Mouse (Mus musculus) mouse trophoblast stem cell (cell line): ENCODE measurements at regions not wholly inside any gene's neighbourhood (a gene's known extent, or its start where the extent isn't known, plus 50 kb on each side); places are given as distances from the start of the nearest gene placed in this dataset.

Experiments used
- in situ Hi-C, 2 experiments: fragments of 300-500 bp; cut with MseI, MboI; formaldehyde crosslinking; loops; 2 replicates in 1 of 2; 3 replicates in 1 of 2; pipeline ENCODE4 v1.15.1; 2025

GRCm38 (mm10) chr11:45533402-45534056 lies 318.3 kb upstream of the Clint1 start:
- in situ Hi-C loops = loop anchor here (10.0 to 25.0 kb wide), 4 partner anchors 221 to 929 kb away; partner anchors contain the start of gene Ebf1 (in 1 of the 2)

GRCm38 (mm10) chr11:45535501-45536025 lies 316.3 kb upstream of the Clint1 start:
- in situ Hi-C loops = loop anchor here (10.0 to 25.0 kb wide), 4 partner anchors 223 to 931 kb away; partner anchors contain the start of gene Ebf1 (in 1 of the 2)

GRCm38 (mm10) chr11:45538011-45538410 lies 313.8 kb upstream of the Clint1 start:
- in situ Hi-C loops = loop anchor here (10.0 to 25.0 kb wide), 4 partner anchors 226 to 933 kb away; partner anchors contain the start of gene Ebf1 (in 1 of the 2)

DNA sequence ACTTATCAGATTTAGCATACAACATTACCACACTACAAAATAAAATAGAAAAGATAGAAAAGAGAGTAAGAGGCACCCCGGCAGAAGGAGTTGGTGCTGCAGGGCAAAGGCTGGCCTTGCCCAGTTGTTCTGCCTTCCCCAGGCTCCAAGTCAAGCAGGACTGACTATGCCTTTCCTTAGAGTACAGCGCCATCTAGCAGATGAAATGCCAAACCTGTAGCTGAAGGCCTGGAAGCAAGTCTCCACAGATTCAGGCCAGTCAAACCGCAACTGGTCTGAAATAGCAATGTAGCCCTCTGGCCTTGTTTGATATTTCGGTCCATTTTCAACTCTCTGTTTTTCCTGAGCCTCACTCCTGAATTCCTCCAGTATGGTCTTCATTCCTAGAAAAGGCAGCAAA lies 312.4 kb upstream of the Clint1 start:
- in situ Hi-C loops = loop anchor here (10.0 to 25.0 kb wide), 4 partner anchors 227 to 935 kb away; partner anchors contain the start of gene Ebf1 (in 1 of the 2)

- in situ Hi-C loops = loop anchor here (10.0 to 25.0 kb wide), 3 partner anchors 232 to 950 kb away; no protein-coding TSS in a partner anchor
Measured at GRCm38 (mm10) chr11:45544531-45544930, 307.3 kb upstream of the Clint1 start.

- in situ Hi-C loops = loop anchor here (10.0 to 25.0 kb wide), 3 partner anchors 234 to 951 kb away; no protein-coding TSS in a partner anchor
Measured at GRCm38 (mm10) chr11:45545896-45546626, 305.8 kb upstream of the Clint1 start.

- in situ Hi-C loops = loop anchor here (10.0 to 25.0 kb wide), 3 partner anchors 235 to 952 kb away; no protein-coding TSS in a partner anchor
Measured at GRCm38 (mm10) chr11:45546861-45547260, 305.0 kb upstream of the Clint1 start.

DNA sequence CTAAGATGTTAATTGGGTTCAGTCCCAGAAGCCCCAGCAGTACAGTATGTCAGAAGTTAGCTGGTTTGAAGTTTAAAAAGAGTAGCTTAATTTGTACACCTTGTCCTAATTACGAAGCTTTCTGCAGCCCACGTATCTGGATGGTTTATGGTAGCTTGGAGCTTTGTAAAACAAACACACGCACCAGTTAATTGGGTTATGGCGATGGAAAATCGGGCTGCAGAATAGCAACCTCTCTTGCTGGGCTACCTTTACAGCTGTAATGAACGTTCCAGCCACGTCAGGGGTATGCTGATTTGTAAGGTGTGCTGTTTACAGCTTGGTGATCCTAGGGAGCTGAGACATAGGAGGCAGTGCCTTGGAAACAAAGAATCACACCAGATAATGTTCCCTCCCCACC lies 301.5 kb upstream of the Clint1 start:
- in situ Hi-C loops = no loop called here

- in situ Hi-C loops = no loop called here
Measured at GRCm38 (mm10) chr11:45577469-45578154, 274.2 kb upstream of the Clint1 start.

GRCm38 (mm10) chr11:45592335-45592734 lies 259.5 kb upstream of the Clint1 start:
- in situ Hi-C loops = no loop called here

DNA sequence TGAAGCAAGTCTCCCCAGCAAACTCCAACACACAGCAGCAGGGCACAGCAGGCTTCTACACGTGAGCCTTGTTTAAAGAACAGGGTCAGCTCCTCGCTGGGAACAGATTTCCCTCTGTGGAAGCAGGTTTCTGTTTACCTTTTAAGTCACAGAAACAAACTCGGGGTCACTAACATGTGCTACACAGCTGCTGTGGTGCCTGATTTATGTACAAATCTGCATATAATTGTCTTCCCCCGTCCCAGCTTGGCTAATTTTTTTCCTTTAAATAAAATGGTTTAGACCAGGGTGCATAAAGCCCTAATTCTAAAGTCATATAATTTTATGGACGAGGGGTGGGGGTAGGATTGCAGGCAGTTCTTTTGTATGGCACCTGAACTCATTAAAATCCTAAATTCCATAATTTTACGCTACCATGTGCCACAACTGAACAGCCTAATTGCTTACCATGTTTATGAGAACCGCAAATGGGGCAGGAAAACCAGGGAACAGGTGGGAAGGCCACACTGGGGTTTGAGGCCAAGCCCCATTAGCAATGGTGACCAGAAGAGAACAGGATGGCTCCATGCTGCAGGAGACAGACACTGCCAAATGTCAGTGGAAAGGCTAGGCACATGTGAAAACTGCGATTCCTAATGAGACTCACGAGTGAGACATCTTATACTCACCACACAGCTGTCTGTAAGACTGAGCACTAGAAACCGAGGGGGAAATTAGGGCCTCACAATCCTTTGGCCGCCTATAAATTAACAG lies 258.8 kb upstream of the Clint1 start:
- in situ Hi-C loops = no loop called here

GRCm38 (mm10) chr11:45595372-45595771 lies 256.5 kb upstream of the Clint1 start:
- in situ Hi-C loops = no loop called here

GRCm38 (mm10) chr11:45621824-45622223 lies 230.0 kb upstream of the Clint1 start:
- in situ Hi-C loops = no loop called here

- in situ Hi-C loops = no loop called here
Measured at GRCm38 (mm10) chr11:45622701-45623100, 229.2 kb upstream of the Clint1 start.

- in situ Hi-C loops = no loop called here
Measured at GRCm38 (mm10) chr11:45624233-45624632, 227.6 kb upstream of the Clint1 start.

- in situ Hi-C loops = no loop called here
Measured at GRCm38 (mm10) chr11:45629250-45629649, 222.6 kb upstream of the Clint1 start.

DNA sequence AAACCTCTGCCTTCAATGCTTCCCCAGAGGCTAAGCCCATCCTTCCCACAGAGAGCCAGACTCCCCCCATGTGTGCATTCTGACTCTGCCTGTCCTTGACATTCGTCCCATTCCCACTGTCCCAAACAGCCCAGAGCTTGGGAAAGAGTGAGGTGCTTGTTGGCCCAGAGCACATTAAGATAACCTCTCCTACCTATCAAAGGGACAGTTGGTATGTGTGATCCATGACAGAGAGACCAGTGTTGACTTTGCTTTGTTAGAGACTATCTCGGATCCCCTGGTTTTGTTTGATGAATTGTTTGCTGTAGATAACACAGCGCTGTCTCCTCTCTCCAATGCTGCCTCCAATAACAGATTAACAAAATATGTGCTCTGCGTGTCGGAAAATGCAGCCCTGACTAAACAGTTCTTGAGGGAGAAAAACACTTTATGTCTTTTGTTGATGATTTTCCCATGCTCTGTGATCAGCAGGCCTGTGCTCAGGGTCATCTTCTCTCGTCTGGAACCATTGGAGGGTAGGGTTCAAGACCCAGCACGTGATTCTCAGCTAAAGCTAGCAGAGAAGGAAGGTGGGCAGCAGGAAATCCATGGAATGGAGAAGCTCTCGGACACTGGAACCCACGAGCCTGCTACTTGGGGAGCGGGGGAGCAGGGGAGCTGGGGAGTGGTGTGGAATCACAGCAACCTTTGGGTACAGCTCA lies 217.2 kb upstream of the Clint1 start:
- in situ Hi-C loops = no loop called here

GRCm38 (mm10) chr11:45635896-45636295 lies 216.0 kb upstream of the Clint1 start:
- in situ Hi-C loops = no loop called here

GRCm38 (mm10) chr11:45639236-45639635 lies 212.6 kb upstream of the Clint1 start:
- in situ Hi-C loops = no loop called here

- in situ Hi-C loops = no loop called here
Measured at GRCm38 (mm10) chr11:45642142-45642756, 209.6 kb upstream of the Clint1 start.
